9 mouse cellular contexts compared by ENCODE assay signal in genomic region chr4:141021614-141021929, GRCm38 (mm10). TPM values are rescaled to one million over a fixed set of nuclear protein-coding genes. Genes with fewer than 3 reads are reported as not detected.
DNase-seq lines count a peak whose midpoint lies in the region; ATAC-seq and TF ChIP-seq lines count a peak whose summit lies in the region.
"Had no signal": no experiment of that assay in that cellular context is flagged by ENCODE, and none has a peak within 500 bp of the region (broad histone marks: within the 10 kb centered on the region; RNA-seq: fewer than 3 reads in every experiment).

No protein-coding gene starts in this region.

- no peak for DNase-seq in gastrocnemius, adult 2 months
- no peak for DNase-seq in gastrocnemius, postnatal 25 days
- peak; percentile 47 for DNase-seq in ovary, postnatal 36 days (ENCODE audit: low spot score)
- DNase-seq in ovary, adult 18-20 months (ENCODE audit: low spot score) = no peak
- DNase-seq in limb, embryonic 11.5 days (ENCODE audit: low spot score) = peak; percentile 46
- DNase-seq in embryo, embryonic 9.5 days (ENCODE audit: extremely low spot score) = no peak
- no peak for DNase-seq in kidney, adult 18-20 months

- H3K36me3 ChIP-seq in limb, embryonic 11.5 days (ENCODE audit: control insufficient read depth, insufficient read depth, low read length) = no peaks in the 10 kb centered on the region; the same call in 1 of the 2 replicates

- no peak overlapping the region for H3K4me2 ChIP-seq in limb, embryonic 11.5 days (ENCODE audit: low read depth, severe bottlenecking)

- H3K9ac ChIP-seq in limb, embryonic 11.5 days (ENCODE audit: low read length) = peak overlapping the region; percentile 55
- H3K9ac ChIP-seq: liver, embryonic 14.5 days had no signal

- peaks cover 21% of the 10 kb centered on the region for H3K4me1 ChIP-seq in limb, embryonic 11.5 days (ENCODE audit: control insufficient read depth, insufficient read depth, low read length)

- intact Hi-C loops in gastrocnemius, adult 2 months (cut with DNase I) = no loop called here

- H3K4me3 ChIP-seq in gastrocnemius, adult 2 months = no peak overlapping the region
- no peak overlapping the region for H3K4me3 ChIP-seq in limb, embryonic 11.5 days (ENCODE audit: low read depth, low read length)

- no peak for TF ChIP-seq CTCF in gastrocnemius, adult 2 months (IDR thresholded peaks at IDR 0.05)

- H3K9me3 ChIP-seq in limb, embryonic 11.5 days (ENCODE audit: control insufficient read depth, low read length) = no peaks in the 10 kb centered on the region

- no peaks in the 10 kb centered on the region for H3K27me3 ChIP-seq in limb, embryonic 11.5 days (ENCODE audit: control insufficient read depth, insufficient read depth, low read length)

- WGBS in limb, embryonic 11.5 days = 72% methylated on average over 11 of the region's 11 CpGs

- H3K27ac ChIP-seq in gastrocnemius, adult 2 months = peak overlapping the region; percentile 54; the same call in 1 of the 2 replicates
- H3K27ac ChIP-seq in limb, embryonic 11.5 days (replicated peaks; ENCODE audit: low read depth, low read length) = peak overlapping the region; percentile 89
- H3K27ac ChIP-seq: liver, embryonic 14.5 days had no signal

- no peak for ATAC-seq in limb, embryonic 11.5 days (ENCODE audit: insufficient number of reproducible peaks, low FRiP score, low TSS enrichment, low read depth)
- ATAC-seq in megakaryocyte-erythroid progenitor cell, adult 5-6 weeks (replicated peaks; ENCODE audit: low FRiP score, low TSS enrichment, poor library complexity, severe bottlenecking) = no peak

RNA-seq across cellular contexts. Expression of gene Mfap2, which starts 11.4 kb away (rescaled TPM):
- total RNA-seq in gastrocnemius, adult 2 months (2021) = 1 to 10 TPM; 1.5 to 4.7 TPM
- total RNA-seq in gastrocnemius, postnatal 25 days (2021) = 10 to 100 TPM; 11.9 to 13.3 TPM
- 485 and 517 TPM in 2 replicates for polyA plus RNA-seq in limb, embryonic 11.5 days (2014; fragmentation: Nextera tagmentation; extraction: Ambion mirVana)
- total RNA-seq in megakaryocyte-erythroid progenitor cell, adult 5-6 weeks (2014; fragmentation: Nextera tagmentation) = not detected in 2 replicates
- total RNA-seq in megakaryocyte-erythroid progenitor cell, adult 5-6 weeks (2017) = not detected in 2 replicates

RNA-seq across cellular contexts. Expression of gene Atp13a2, which starts 34.9 kb away (rescaled TPM):
- total RNA-seq in gastrocnemius, adult 2 months (2021) = 10 to 100 TPM; 20.0 to 23.7 TPM
- total RNA-seq in gastrocnemius, postnatal 25 days (2021) = 10 to 100 TPM; 16.4 to 18.2 TPM
- 27.8 and 28.7 TPM in 2 replicates for polyA plus RNA-seq in limb, embryonic 11.5 days (2014; fragmentation: Nextera tagmentation; extraction: Ambion mirVana)
- 24.6 and 25.2 TPM in 2 replicates for total RNA-seq in megakaryocyte-erythroid progenitor cell, adult 5-6 weeks (2014; fragmentation: Nextera tagmentation)
- 20.4 and 28.7 TPM in 2 replicates for total RNA-seq in megakaryocyte-erythroid progenitor cell, adult 5-6 weeks (2017)

RNA-seq across cellular contexts. Expression of gene Crocc, which starts 38.8 kb away (rescaled TPM):
- total RNA-seq in gastrocnemius, adult 2 months (2021) = 1 to 10 TPM; 1.7 to 2.0 TPM
- total RNA-seq in gastrocnemius, postnatal 25 days (2021) = 1 to 10 TPM; 1.8 to 2.4 TPM
- polyA plus RNA-seq in limb, embryonic 11.5 days (2014; fragmentation: Nextera tagmentation; extraction: Ambion mirVana) = 8.7 and 9.0 TPM in 2 replicates
- total RNA-seq in megakaryocyte-erythroid progenitor cell, adult 5-6 weeks (2014; fragmentation: Nextera tagmentation) = 6.9 and 8.9 TPM in 2 replicates
- total RNA-seq in megakaryocyte-erythroid progenitor cell, adult 5-6 weeks (2017) = 1.3 and 5.7 TPM in 2 replicates

RNA-seq across cellular contexts. Expression of gene Necap2, which starts 56.6 kb away (rescaled TPM):
- total RNA-seq in gastrocnemius, adult 2 months (2021) = 10 to 100 TPM; 13.1 to 16.5 TPM
- 10 to 100 TPM; 12.6 to 14.5 TPM for total RNA-seq in gastrocnemius, postnatal 25 days (2021)
- polyA plus RNA-seq in limb, embryonic 11.5 days (2014; fragmentation: Nextera tagmentation; extraction: Ambion mirVana) = 65.0 and 71.0 TPM in 2 replicates
- 127 and 188 TPM in 2 replicates for total RNA-seq in megakaryocyte-erythroid progenitor cell, adult 5-6 weeks (2014; fragmentation: Nextera tagmentation)
- 123 and 153 TPM in 2 replicates for total RNA-seq in megakaryocyte-erythroid progenitor cell, adult 5-6 weeks (2017)

Comparison
In these comparisons a context has a peak if more than half of its experiments do, and no peak if none do; other contexts are left out.
1. DNase-seq: peak in ovary, postnatal 36 days (single experiment) and limb, embryonic 11.5 days (single experiment); none in gastrocnemius, adult 2 months (single experiment), gastrocnemius, postnatal 25 days (single experiment), ovary, adult 18-20 months (single experiment), embryo, embryonic 9.5 days (single experiment) and kidney, adult 18-20 months (single experiment).